Mouse (Mus musculus) CH12.LX (cell line): ENCODE measurements around the gene Hist1h2ae. TPM values are rescaled to one million over a fixed set of nuclear protein-coding genes. Genes with fewer than 3 reads are reported as not detected.
A peak's percentile ranks its signal among the peaks of the same experiment; 100 is the strongest.

Experiments
- DNase-seq: peaks from one replicate; pipeline ENCODE4 v3.0.0-alpha.2; 2013; ENCODE audit errors: extremely low read depth
- H3K27ac ChIP-seq: 2 replicates; pipeline ENCODE4 v1.5.1; 2012; ENCODE audit warnings: low read depth, mild to moderate bottlenecking, control low read depth, moderate library complexity; ENCODE audit not compliant: insufficient read depth
- H3K27me3 ChIP-seq: replicated peaks from 2 replicates; pipeline ENCODE3; 2012; ENCODE audit warnings: inconsistent platforms
- H3K36me3 ChIP-seq, 2 experiments: replicated peaks in 1 of 2; 2 replicates each; pipeline versions ENCODE3 to v1.6.1; 2012; ENCODE audit warnings: inconsistent platforms in 1 of 2, low read length in 1 of 2, mild to moderate bottlenecking in 1 of 2, mixed read lengths in 1 of 2, moderate library complexity in 1 of 2; ENCODE audit not compliant: control insufficient read depth in 1 of 2, insufficient read depth in 1 of 2
- H3K4me1 ChIP-seq, 2 experiments: 2 replicates each; pipeline ENCODE4 v1.6.1; 2012; ENCODE audit warnings: inconsistent platforms in 1 of 2, moderate library complexity in 1 of 2; ENCODE audit not compliant: insufficient read depth in 2 of 2, control insufficient read depth in 1 of 2
- H3K4me2 ChIP-seq: 2 replicates; pipeline ENCODE4 v1.6.1; 2012; ENCODE audit warnings: low read depth, mild to moderate bottlenecking, control low read depth; ENCODE audit not compliant: poor library complexity, insufficient read depth, severe bottlenecking
- H3K4me3 ChIP-seq, 3 experiments: fragments of 150-350 bp in 1 of 3; sonication (generic) in 1 of 3; replicated peaks in 1 of 3; 2 replicates each; pipeline versions ENCODE3 to v1.5.1; 2011 to 2012; ENCODE audit warnings: low read depth in 2 of 3, low read length in 2 of 3, mild to moderate bottlenecking in 2 of 3, moderate library complexity in 2 of 3, control low read depth in 1 of 3, improper control_type of control experiment in 1 of 3, inconsistent platforms in 1 of 3, mixed read lengths in 1 of 3; ENCODE audit not compliant: poor library complexity in 1 of 3
- H3K79me2 ChIP-seq: replicated peaks from 2 replicates; pipeline ENCODE4 v1.6.1; 2012; ENCODE audit warnings: mild to moderate bottlenecking, moderate library complexity; ENCODE audit not compliant: control insufficient read depth, poor library complexity, insufficient read depth, severe bottlenecking; ENCODE audit errors: extremely low read depth
- H3K9ac ChIP-seq: 2 replicates; pipeline ENCODE4 v1.6.1; 2012; ENCODE audit warnings: low read depth, mild to moderate bottlenecking, control low read depth, moderate library complexity; ENCODE audit not compliant: insufficient read depth
- H3K9me3 ChIP-seq: replicated peaks from 2 replicates; pipeline ENCODE3; 2012; ENCODE audit warnings: low read length, inconsistent platforms, mixed read lengths
- BHLHE40 ChIP-seq: IDR thresholded peaks from 2 replicates; pipeline ENCODE4 v1.6.1; 2011; ENCODE audit warnings: mild to moderate bottlenecking, low read depth, low read length, improper control_type of control experiment
- CHD1 ChIP-seq: IDR thresholded peaks from 2 replicates; pipeline ENCODE4 v1.6.1; 2012; ENCODE audit warnings: low read depth, low read length, improper control_type of control experiment, inconsistent platforms
- CHD2 ChIP-seq: IDR thresholded peaks from 2 replicates; pipeline ENCODE4 v1.6.1; 2011; ENCODE audit warnings: low read length, improper control_type of control experiment
- CTCF ChIP-seq, 2 experiments: IDR thresholded peaks in 1 of 2; conservative IDR thresholded peaks in 1 of 2; 2 replicates each; pipeline ENCODE4 v1.5.1; 2011 to 2012; ENCODE audit warnings: low read depth in 2 of 2, low read length in 2 of 2, improper control_type of control experiment in 1 of 2, inconsistent platforms in 1 of 2, mild to moderate bottlenecking in 1 of 2, moderate library complexity in 1 of 2
- ELF1 ChIP-seq: IDR thresholded peaks from 2 replicates; pipeline ENCODE4 v1.6.1; 2014; ENCODE audit warnings: low read depth, mild to moderate bottlenecking, inconsistent platforms, low read length, improper control_type of control experiment
- EP300 ChIP-seq: IDR thresholded peaks from 2 replicates; pipeline ENCODE4 v1.6.1; 2011; ENCODE audit warnings: low read length, improper control_type of control experiment
- IRF4 ChIP-seq: IDR thresholded peaks from 2 replicates; pipeline ENCODE4 v1.6.1; 2014; ENCODE audit warnings: low read depth, mild to moderate bottlenecking, inconsistent platforms, low read length, improper control_type of control experiment
- JUN ChIP-seq: IDR thresholded peaks from 2 replicates; pipeline ENCODE4 v1.6.1; 2011; ENCODE audit warnings: low read depth, mild to moderate bottlenecking, low read length, improper control_type of control experiment, moderate library complexity; ENCODE audit not compliant: insufficient read depth
- JUND ChIP-seq: conservative IDR thresholded peaks from 2 replicates; pipeline ENCODE4 v1.6.1; 2011; ENCODE audit warnings: low read depth, low read length, improper control_type of control experiment
- KAT2A ChIP-seq: IDR thresholded peaks from 2 replicates; pipeline ENCODE4 v1.6.1; 2012; ENCODE audit warnings: low read length, improper control_type of control experiment, inconsistent platforms; ENCODE audit not compliant: insufficient replicate concordance
- MAX ChIP-seq: IDR thresholded peaks from 2 replicates; pipeline ENCODE4 v1.6.1; 2011; ENCODE audit warnings: low read length, improper control_type of control experiment
- MAZ ChIP-seq: IDR thresholded peaks from 2 replicates; pipeline ENCODE4 v1.6.1; 2012; ENCODE audit warnings: low read depth, mild to moderate bottlenecking, inconsistent platforms, low read length, improper control_type of control experiment, moderate library complexity
- NELFE ChIP-seq: IDR thresholded peaks from 2 replicates; pipeline ENCODE4 v1.6.1; 2011; ENCODE audit warnings: low read depth, low read length, improper control_type of control experiment
- NRF1 ChIP-seq: IDR thresholded peaks from 2 replicates; pipeline ENCODE4 v1.6.1; 2014; ENCODE audit warnings: low read depth, mild to moderate bottlenecking, inconsistent platforms, low read length, improper control_type of control experiment, moderate library complexity
- POLR2AphosphoS2 ChIP-seq: IDR thresholded peaks from 2 replicates; pipeline ENCODE4 v1.6.1; 2011; ENCODE audit warnings: low read depth, low read length, improper control_type of control experiment
- RAD21 ChIP-seq: IDR thresholded peaks from 2 replicates; pipeline ENCODE4 v1.6.1; 2011; ENCODE audit warnings: low read depth, mild to moderate bottlenecking, low read length, improper control_type of control experiment, moderate library complexity
- SIN3A ChIP-seq: IDR thresholded peaks from 2 replicates; pipeline ENCODE4 v1.6.1; 2012; ENCODE audit warnings: low read length, improper control_type of control experiment, inconsistent platforms
- UBTF ChIP-seq: IDR thresholded peaks from 2 replicates; pipeline ENCODE4 v1.6.1; 2012; ENCODE audit warnings: low read depth, mild to moderate bottlenecking, inconsistent platforms, low read length, improper control_type of control experiment, moderate library complexity
- USF2 ChIP-seq: conservative IDR thresholded peaks from 2 replicates; pipeline ENCODE4 v1.6.1; 2011; ENCODE audit warnings: low read depth, low read length, improper control_type of control experiment
- ZKSCAN1 ChIP-seq: IDR thresholded peaks from 2 replicates; pipeline ENCODE4 v1.6.1; 2012; ENCODE audit warnings: low read depth, inconsistent platforms, low read length, improper control_type of control experiment, borderline replicate concordance
- ZMIZ1 ChIP-seq: IDR thresholded peaks from 2 replicates; pipeline ENCODE4 v1.6.1; 2012; ENCODE audit warnings: low read depth, mild to moderate bottlenecking, inconsistent platforms, low read length, improper control_type of control experiment
- ZNF384 ChIP-seq: IDR thresholded peaks from 2 replicates; pipeline ENCODE4 v1.6.1; 2012; ENCODE audit warnings: low read depth, low read length, improper control_type of control experiment, inconsistent platforms
- dilution Hi-C: fragments of 300-500 bp; cut with MboI; formaldehyde crosslinking; loops from 2 replicates; pipeline ENCODE4 v1.14.3; 2020; ENCODE audit warnings: low sequenced_read_pairs; ENCODE audit not compliant: extremely low pct_unique_long_range_greater_than_20kb, extremely low pct_ligation_motif_present
- in situ Hi-C: fragments of 300-500 bp; cut with MboI; formaldehyde crosslinking; loops from 3 replicates; pipeline ENCODE4 v1.14.3; 2019; ENCODE audit warnings: low sequenced_read_pairs, low pct_ligation_motif_present, low pct_unique_long_range_greater_than_20kb, mixed read lengths
- polyA plus RNA-seq: library from polyadenylated mRNA; unstranded; fragments of >175 nt; gene quantifications from 2 replicates; pipeline ENCODE4 v1.2.1, GENCODE M21; 2012; ENCODE audit warnings: low read depth; ENCODE audit not compliant: insufficient read length
- total RNA-seq, 2 experiments: library from RNA; depleted of rRNA; stranded (reverse); fragments of 300-350 nt in 1 of 2; fragments of >200 nt in 1 of 2; gene quantifications; 2 replicates each; pipeline ENCODE4 v1.2.3; 2012 to 2014

Gene Hist1h2ae
- total and polyA plus RNA-seq, 3 experiments = 3.5 to 648 (median 16.3) TPM

GRCm38 (mm10) chr13:23530181-23530900 lies 40.7 kb downstream of the Hist1h2ae start (continued):
- TF ChIP-seq JUN (no peak), ZMIZ1 (no peak), NELFE (no peak), BHLHE40 (no peak)

GRCm38 (mm10) chr13:23529480-23530165 lies 41.4 kb downstream of the Hist1h2ae start:
- Histone ChIP-seq H3K27me3 (no peaks in the 10 kb centered on the region), H3K27ac (no peak overlapping the region), H3K9me3 (no peaks in the 10 kb centered on the region), H3K4me2 (peak overlapping the region; percentile 87; the same call in 1 of the 2 replicates), H3K9ac (peak overlapping the region; percentile 89), H3K36me3 (no peaks in the 10 kb centered on the region), H3K79me2 (no peaks in the 10 kb centered on the region), H3K4me1 (peaks cover 7 to 38% of the 10 kb centered on the region in 2 experiments), H3K4me3 (peak overlapping the region; percentile 20 to 45 (median 37))
- in situ Hi-C loops (loop anchor here (10.0 kb wide), 1 partner anchor 1495 kb away; the partner anchor contains the start of genes Hist1h2ah and Hist1h2bk), dilution Hi-C loops (no loop called here)
- TF ChIP-seq SIN3A (0 out of 2 replicates have a peak, but pooled peaks have one; percentile 12), IRF4 (peak; percentile 59), USF2 (no peak), ZKSCAN1 (no peak), CHD2 (no peak), NELFE (0 out of 2 replicates have a peak, but pooled peaks have one; percentile 18), CHD1 (peak; percentile 85), MAX (0 out of 2 replicates have a peak, but pooled peaks have one; percentile 35), JUND (0 out of 2 replicates have a peak, but pooled peaks have one; percentile 26), ZNF384 (peak; percentile 85), BHLHE40 (0 out of 2 replicates have a peak, but pooled peaks have one; percentile 16), RAD21 (no peak), EP300 (peak; percentile 72)
- no peak for DNase-seq

DNA sequence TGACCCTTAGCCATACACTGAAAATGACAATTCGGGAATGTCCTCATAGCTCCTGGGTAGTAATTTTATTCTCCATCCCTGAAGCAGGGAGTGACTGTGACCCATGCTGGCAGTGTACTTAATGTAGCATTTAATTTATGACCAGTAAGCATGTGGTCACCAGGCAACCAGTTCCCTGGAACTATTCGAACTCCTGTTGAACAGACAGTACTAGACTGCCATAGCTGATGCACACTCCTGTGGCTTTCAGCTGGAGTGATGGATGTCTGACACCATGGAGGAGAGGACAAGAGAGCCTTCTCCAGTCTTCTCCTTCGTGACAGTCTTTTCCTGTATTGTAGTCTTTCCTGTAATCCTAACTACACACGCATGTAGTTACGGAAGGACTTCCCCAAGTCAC lies 42.0 kb downstream of the Hist1h2ae start:
- dilution Hi-C loops (no loop called here), in situ Hi-C loops (loop anchor here (10.0 kb wide), 1 partner anchor 1494 kb away; the partner anchor contains the start of genes Hist1h2ah and Hist1h2bk)
- Histone ChIP-seq H3K4me1 (peaks cover 7 to 44% of the 10 kb centered on the region in 2 experiments), H3K4me3 (no peak overlapping the region), H3K27me3 (no peaks in the 10 kb centered on the region), H3K9me3 (no peaks in the 10 kb centered on the region), H3K9ac (no peak overlapping the region; the same call in 1 of the 2 replicates), H3K36me3 (no peaks in the 10 kb centered on the region), H3K79me2 (no peaks in the 10 kb centered on the region), H3K27ac (no peak overlapping the region), H3K4me2 (peak overlapping the region; percentile 82; the same call in 1 of the 2 replicates)
- no peak for TF ChIP-seq SIN3A
- TF ChIP-seq CTCF (conservative IDR thresholded peaks at IDR 0.05 in 1 of 2, IDR thresholded peaks at IDR 0.05 in 1 of 2; ENCODE audit: low read depth in 2 of 2, low read length in 2 of 2) = no peak
- no peak for TF ChIP-seq UBTF
- no peak for TF ChIP-seq CHD1
- no peak for TF ChIP-seq POLR2AphosphoS2
- no peak for TF ChIP-seq KAT2A
- TF ChIP-seq MAZ = no peak
- TF ChIP-seq ELF1 = no peak
- no peak for TF ChIP-seq NRF1
- no peak for DNase-seq
